Mouse (Mus musculus) liver, postnatal 0 days (tissue): ENCODE measurements around the gene Sod3.

Source experiments
- CTCF ChIP-seq: sonication (generic); IDR thresholded peaks from 2 replicates; pipeline ENCODE4 v1.5.1; 2016; ENCODE audit warnings: antibody characterized with exemption, low read depth
- EP300 ChIP-seq: IDR thresholded peaks from 2 replicates; pipeline ENCODE4 v1.6.1; 2016; ENCODE audit warnings: antibody characterized with exemption, low read depth, mild to moderate bottlenecking

DNA sequence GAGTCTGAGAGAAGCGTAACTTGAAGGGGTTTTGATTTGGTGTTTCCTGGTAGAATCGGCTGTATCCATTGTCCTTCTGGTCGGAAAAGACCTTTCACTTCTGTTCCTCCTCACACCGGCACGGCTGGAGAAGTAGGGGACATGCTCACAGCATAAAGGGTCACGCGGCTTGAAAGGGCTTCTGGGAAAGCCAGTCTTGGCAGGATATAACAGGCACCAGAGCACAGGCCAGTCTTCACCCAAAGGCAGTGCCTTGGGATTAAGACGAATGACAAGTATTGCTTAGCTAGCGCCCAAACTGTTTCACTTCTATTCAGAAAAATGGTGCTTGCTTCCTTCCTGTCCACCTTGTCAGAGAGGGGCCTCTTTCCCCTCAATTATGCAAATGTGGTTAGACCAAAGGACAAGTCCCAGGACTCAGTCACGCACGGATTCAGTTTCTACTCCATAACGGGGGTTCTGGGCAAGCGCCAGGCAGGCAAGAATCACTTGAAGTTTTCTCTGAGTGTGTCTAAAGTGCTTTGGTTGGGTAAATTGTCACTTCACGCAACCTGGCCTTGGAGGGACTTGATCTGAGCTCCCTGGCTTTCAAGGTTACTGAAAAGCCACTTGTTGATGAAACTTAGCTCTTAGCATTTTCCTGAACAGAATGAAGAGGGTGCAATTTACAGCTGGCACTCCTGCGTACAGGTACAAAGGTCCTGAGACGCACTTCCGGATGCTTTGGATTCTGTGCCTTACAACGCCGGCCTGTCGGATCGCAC is 3.1 kb upstream of the Sod3 start:
- TF ChIP-seq CTCF (no peak), EP300 (no peak)
